Comparison of ENCODE assay signal across 10 mouse cellular contexts in the genomic region with DNA sequence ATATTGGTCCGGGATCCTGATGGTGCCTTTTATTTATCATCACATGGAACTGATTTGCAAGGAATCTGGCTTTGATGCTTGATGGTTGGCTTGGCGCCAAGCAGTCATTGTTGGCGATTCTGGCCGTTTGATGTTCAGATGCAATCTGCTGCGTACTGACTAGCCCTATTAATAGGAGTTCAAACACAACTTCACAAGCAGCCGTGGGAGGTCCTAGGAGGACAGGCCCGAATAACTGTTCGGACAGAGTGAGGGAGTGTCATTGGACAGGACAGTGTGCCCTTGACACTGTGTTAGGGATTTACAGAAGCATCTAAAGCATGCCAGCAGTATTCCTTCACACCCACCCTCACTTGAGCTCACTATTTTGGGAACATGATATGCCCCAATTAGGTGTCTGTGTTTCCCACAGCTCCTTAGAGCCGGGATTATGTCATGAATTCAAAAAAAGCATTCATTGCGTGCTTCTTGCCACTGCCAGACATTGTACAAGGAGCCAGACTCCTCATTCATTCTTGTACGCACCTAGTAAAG. TPM values are rescaled to one million over a fixed set of nuclear protein-coding genes. Genes with fewer than 3 reads are reported as not detected.
DNase-seq lines count a peak whose midpoint lies in the region; ATAC-seq and TF ChIP-seq lines count a peak whose summit lies in the region.
"Had no signal": no experiment of that assay in that cellular context is flagged by ENCODE, and none has a peak within 500 bp of the region (broad histone marks: within the 10 kb centered on the region; RNA-seq: fewer than 3 reads in every experiment).

No protein-coding gene starts in this region.

- H3K4me2 ChIP-seq in embryonic facial prominence, embryonic 15.5 days (replicated peaks) = no peak overlapping the region
- no peak overlapping the region for H3K4me2 ChIP-seq in heart, postnatal 0 days (ENCODE audit: low read depth, low read length)
- H3K4me2 ChIP-seq in intestine, postnatal 0 days (replicated peaks; ENCODE audit: low read depth) = no peak overlapping the region
- H3K4me2 ChIP-seq: embryonic facial prominence, embryonic 13.5 days had no signal

- H3K4me1 ChIP-seq in embryonic facial prominence, embryonic 15.5 days = 0 out of 2 replicates have a peak, but pooled peaks cover 3% of the 10 kb centered on the region
- peaks cover 6% of the 10 kb centered on the region; the same call in 1 of the 2 replicates for H3K4me1 ChIP-seq in heart, postnatal 0 days (ENCODE audit: control insufficient read depth, insufficient read depth)
- no peaks in the 10 kb centered on the region for H3K4me1 ChIP-seq in intestine, postnatal 0 days (replicated peaks; ENCODE audit: control insufficient read depth, insufficient read depth, low read length)

- no peak overlapping the region for H3K9ac ChIP-seq in embryonic facial prominence, embryonic 15.5 days
- no peak overlapping the region for H3K9ac ChIP-seq in heart, postnatal 0 days (replicated peaks; ENCODE audit: low read depth, low read length)
- H3K9ac ChIP-seq in intestine, postnatal 0 days (ENCODE audit: low read depth, low read length) = no peak overlapping the region
- H3K9ac ChIP-seq: embryonic facial prominence, embryonic 13.5 days; liver, embryonic 14.5 days had no signal

- H3K27ac ChIP-seq in embryonic facial prominence, embryonic 15.5 days (replicated peaks) = no peak overlapping the region
- peak overlapping the region; percentile 83 for H3K27ac ChIP-seq in heart, postnatal 0 days (ENCODE audit: low read depth)
- no peak overlapping the region for H3K27ac ChIP-seq in intestine, postnatal 0 days (ENCODE audit: low read depth, low read length)
- H3K27ac ChIP-seq: embryonic facial prominence, embryonic 13.5 days; liver, embryonic 14.5 days had no signal

- no peak for TF ChIP-seq CTCF in heart, postnatal 0 days (IDR thresholded peaks at IDR 0.05; ENCODE audit: low read depth)
- no peak for TF ChIP-seq CTCF in intestine, postnatal 0 days (IDR thresholded peaks at IDR 0.05; ENCODE audit: low read depth)

- H3K27me3 ChIP-seq in embryonic facial prominence, embryonic 15.5 days = no peaks in the 10 kb centered on the region
- no peaks in the 10 kb centered on the region for H3K27me3 ChIP-seq in heart, postnatal 0 days (ENCODE audit: control insufficient read depth, insufficient read depth, low read length)
- H3K27me3 ChIP-seq in intestine, postnatal 0 days (replicated peaks; ENCODE audit: control insufficient read depth, insufficient read depth, low read length) = no peaks in the 10 kb centered on the region
- H3K27me3 ChIP-seq: embryonic facial prominence, embryonic 13.5 days had no signal

- no peak overlapping the region for H3K4me3 ChIP-seq in embryonic facial prominence, embryonic 15.5 days (replicated peaks)
- no peak overlapping the region for H3K4me3 ChIP-seq in heart, postnatal 0 days (ENCODE audit: low read depth, low read length)
- H3K4me3 ChIP-seq in intestine, postnatal 0 days (ENCODE audit: low read depth, low read length) = no peak overlapping the region
- H3K4me3 ChIP-seq: embryonic facial prominence, embryonic 13.5 days had no signal

- peak; percentile 13 for DNase-seq in gastrocnemius, postnatal 10 days
- no peak for DNase-seq in gastrocnemius, postnatal 25 days
- DNase-seq in heart, postnatal 0 days (ENCODE audit: low spot score) = peak; percentile 90
- DNase-seq in lung, postnatal 36 days = peak; percentile 35
- DNase-seq in gastrocnemius, adult 8-10 months (ENCODE audit: low spot score in 2 of 2) = no peak
- no peak for DNase-seq in thymus, postnatal 0 days (ENCODE audit: low spot score)

- H3K9me3 ChIP-seq in embryonic facial prominence, embryonic 15.5 days (replicated peaks) = no peaks in the 10 kb centered on the region
- no peaks in the 10 kb centered on the region for H3K9me3 ChIP-seq in heart, postnatal 0 days (replicated peaks; ENCODE audit: control insufficient read depth, low read length)
- no peaks in the 10 kb centered on the region for H3K9me3 ChIP-seq in intestine, postnatal 0 days (ENCODE audit: control insufficient read depth)
- H3K9me3 ChIP-seq: embryonic facial prominence, embryonic 13.5 days had no signal

- 19% methylated on average over 11 of the region's 11 CpGs for WGBS in embryonic facial prominence, embryonic 15.5 days
- 15% methylated on average over 11 of the region's 11 CpGs for WGBS in heart, postnatal 0 days
- 66% methylated on average over 11 of the region's 11 CpGs for WGBS in intestine, postnatal 0 days

- H3K36me3 ChIP-seq in embryonic facial prominence, embryonic 15.5 days = no peaks in the 10 kb centered on the region
- H3K36me3 ChIP-seq in heart, postnatal 0 days (replicated peaks; ENCODE audit: control insufficient read depth, insufficient read depth, low read length) = no peaks in the 10 kb centered on the region
- H3K36me3 ChIP-seq in intestine, postnatal 0 days (ENCODE audit: control insufficient read depth, insufficient read depth) = no peaks in the 10 kb centered on the region
- H3K36me3 ChIP-seq: embryonic facial prominence, embryonic 13.5 days had no signal

- TF ChIP-seq EP300 in heart, postnatal 0 days (IDR thresholded peaks at IDR 0.05; ENCODE audit: low read depth) = peak; percentile 82; the same call in 1 of the 2 replicates

- peak; percentile 54 for ATAC-seq in embryonic facial prominence, embryonic 15.5 days (ENCODE audit: insufficient number of reproducible peaks, low FRiP score, low TSS enrichment, low read depth)
- peak; percentile 98 for ATAC-seq in heart, postnatal 0 days (ENCODE audit: insufficient read depth, low read depth)
- ATAC-seq in intestine, postnatal 0 days = no peak

RNA-seq across cellular contexts. Expression of a gene that starts 23.0 kb away (rescaled TPM):
- total RNA-seq in gastrocnemius, postnatal 10 days (2021) = 10 to 100 TPM; 23.5 to 29.2 TPM
- total RNA-seq in gastrocnemius, postnatal 25 days (2021) = 10 to 100 TPM; 17.0 to 18.8 TPM
- 29.4 and 32.5 TPM in 2 replicates for polyA plus RNA-seq in embryonic facial prominence, embryonic 15.5 days (2015; fragmentation: Nextera tagmentation; extraction: Ambion mirVana)
- 160 and 192 TPM in 2 replicates for total RNA-seq in heart, postnatal 0 days (2014; rRNA removed; ENCODE audit: low replicate concordance)
- polyA plus RNA-seq in heart, postnatal 0 days (2015; fragmentation: Nextera tagmentation; extraction: Ambion mirVana) = 66.1 and 74.6 TPM in 2 replicates
- 7.6 and 8.3 TPM in 2 replicates for polyA plus RNA-seq in intestine, postnatal 0 days (2015; fragmentation: Nextera tagmentation; extraction: Ambion mirVana)
- total RNA-seq in gastrocnemius, adult 8-10 months (2022) = 10 to 100 TPM; 10.6 to 15.0 (median 13.7) TPM
- polyA plus RNA-seq in thymus, postnatal 0 days (2015; fragmentation: Nextera tagmentation; extraction: Ambion mirVana) = 12.3 and 13.2 TPM in 2 replicates

Comparison
In these comparisons a context has a peak if more than half of its experiments do, and no peak if none do; other contexts are left out.
1. DNase-seq: peak in gastrocnemius, postnatal 10 days (single experiment), heart, postnatal 0 days (single experiment) and lung, postnatal 36 days (single experiment); none in gastrocnemius, postnatal 25 days (single experiment), gastrocnemius, adult 8-10 months (0 of 2) and thymus, postnatal 0 days (single experiment).